Mouse (Mus musculus) kidney, adult 18-20 months (tissue): ENCODE measurements around the gene Coa5.

Experiments
- DNase-seq: peaks from one replicate; pipeline ENCODE4 v3.0.0; 2021

Coa5 gene

DNA sequence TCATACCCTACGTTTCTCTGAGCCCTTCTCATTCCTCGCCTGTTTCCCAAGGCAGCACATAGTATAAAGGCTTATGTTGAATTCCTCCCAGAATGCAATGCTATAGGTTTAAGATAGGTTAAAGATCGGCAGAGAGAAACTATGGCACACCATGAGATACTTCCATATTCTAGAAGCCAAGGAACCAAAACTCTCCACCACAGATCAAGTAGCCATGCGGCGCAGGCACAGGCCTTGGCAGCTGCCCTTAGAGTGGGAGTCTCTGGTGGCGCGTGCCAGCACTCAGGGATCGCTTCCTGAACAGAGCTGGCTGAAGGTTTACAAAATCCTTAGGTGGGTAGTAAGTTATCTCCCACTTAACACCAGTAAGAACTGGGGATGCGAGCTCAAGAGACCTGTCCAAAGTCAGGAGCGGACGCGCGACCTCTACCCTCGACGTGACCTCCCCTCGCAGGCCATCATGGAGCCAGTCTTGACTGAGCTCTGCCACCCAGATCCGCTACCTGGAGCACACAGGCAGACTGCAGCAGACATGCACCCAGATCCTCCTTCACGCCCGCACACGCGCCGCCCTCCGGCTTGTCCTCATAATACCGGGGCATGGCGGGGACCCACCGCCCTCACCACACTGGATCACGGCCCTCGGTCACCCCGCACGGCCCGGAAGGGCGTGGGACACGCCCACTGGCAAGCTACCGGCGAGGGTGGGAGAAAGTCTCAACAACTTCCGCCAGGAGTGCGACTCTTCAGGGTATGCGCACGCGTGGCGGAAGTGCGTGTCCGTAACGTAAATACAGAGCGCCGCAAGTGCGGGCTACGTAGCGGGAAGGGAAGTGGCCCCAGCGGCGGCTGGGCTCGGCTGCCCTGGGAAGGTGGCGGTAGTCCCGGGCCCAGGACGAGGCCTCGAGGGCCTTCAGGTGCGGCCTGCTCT is at the start of gene Coa5, which contains the start of gene Unc50:
TSS of gene Coa5 (minus strand) at position 738 of the 931 bp plus-strand sequence.
TSS of gene Unc50 (plus strand) at position 774 of the 931 bp plus-strand sequence.
- peak; percentile 94 for DNase-seq

GRCm38 (mm10) chr1:37479074-37479473 is 49.2 kb upstream of the Coa5 start:
- no peak for DNase-seq

DNA sequence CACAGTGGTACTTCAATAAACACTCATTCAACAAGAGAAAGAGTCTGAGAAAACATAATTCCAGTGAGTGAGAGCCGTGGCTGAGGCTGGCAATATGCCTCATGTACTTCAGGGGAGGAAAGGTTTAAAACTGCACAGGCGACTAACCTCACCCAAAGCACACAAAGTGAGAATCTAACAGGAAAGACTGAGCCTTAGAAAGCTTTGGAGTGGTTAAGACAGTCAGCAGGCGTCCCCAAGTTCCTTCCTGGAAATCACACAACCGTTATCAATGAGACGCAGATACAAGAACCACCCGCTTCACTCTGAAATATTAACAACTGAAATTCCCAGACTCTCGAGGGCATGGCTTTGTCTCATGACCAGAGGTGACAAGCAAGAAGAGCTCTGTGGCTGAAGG is 48.5 kb upstream of the Coa5 start:
- no peak for DNase-seq

GRCm38 (mm10) chr1:37477928-37478327 is 48.0 kb upstream of the Coa5 start:
- no peak for DNase-seq

DNA sequence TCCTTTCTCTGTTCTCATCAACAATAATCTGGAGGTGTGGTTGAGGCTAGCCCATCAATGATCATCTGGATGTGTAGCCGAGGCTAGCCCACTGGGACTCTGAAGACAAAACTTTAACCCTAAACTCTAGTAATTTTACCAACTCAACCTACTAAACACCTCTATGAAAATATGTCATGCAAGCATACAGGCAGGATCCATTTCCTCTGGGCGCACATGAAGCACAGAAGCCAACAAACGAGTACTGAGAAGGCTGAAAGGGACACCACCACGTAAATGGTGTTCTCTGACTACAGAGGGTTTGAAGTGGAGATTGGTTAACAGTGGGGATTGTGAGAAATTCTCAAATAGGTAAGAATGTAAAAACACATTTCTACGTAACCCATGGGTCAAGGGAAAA is 47.3 kb upstream of the Coa5 start:
- DNase-seq = no peak

DNA sequence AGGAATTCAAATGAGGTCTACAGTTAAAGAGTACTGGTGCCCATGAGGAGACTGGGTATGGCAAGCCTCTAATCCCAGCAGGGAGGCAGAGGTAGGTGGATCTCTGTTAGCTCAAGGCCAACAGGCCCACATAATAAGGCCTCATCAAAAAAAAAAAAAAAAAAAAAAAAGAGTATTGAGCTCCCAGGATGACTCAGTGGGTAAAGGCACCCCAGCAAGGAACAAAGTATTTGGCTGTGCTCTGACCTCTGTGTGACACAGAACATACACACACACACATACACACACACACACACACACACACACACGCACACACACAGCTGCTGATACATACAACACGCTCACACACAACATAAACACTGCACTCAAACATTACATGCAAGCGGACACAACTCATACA is 45.4 kb upstream of the Coa5 start:
- no peak for DNase-seq

GRCm38 (mm10) chr1:37474634-37475190 is 44.8 kb upstream of the Coa5 start:
- DNase-seq = no peak

GRCm38 (mm10) chr1:37474046-37474445 is 44.1 kb upstream of the Coa5 start:
- no peak for DNase-seq

DNA sequence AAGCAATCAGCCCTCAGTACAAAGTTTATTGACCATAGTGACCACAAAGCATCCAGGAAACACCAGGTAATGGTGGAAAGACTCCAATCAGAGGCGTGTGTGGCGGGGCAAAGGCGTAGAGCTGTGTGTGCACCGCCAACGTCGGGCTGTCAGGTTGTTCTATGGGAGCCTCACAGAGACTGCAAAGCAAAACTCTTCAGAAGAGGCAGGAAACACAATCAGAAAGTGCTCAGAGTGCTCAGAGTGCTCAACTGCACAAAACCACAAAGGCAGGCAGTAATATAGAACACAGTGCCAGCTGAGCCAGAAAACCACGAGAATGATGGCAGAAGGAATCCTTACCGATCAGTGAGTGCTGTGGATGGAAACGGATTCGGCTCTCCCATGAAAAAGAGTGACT is 43.3 kb upstream of the Coa5 start:
- no peak for DNase-seq

DNA sequence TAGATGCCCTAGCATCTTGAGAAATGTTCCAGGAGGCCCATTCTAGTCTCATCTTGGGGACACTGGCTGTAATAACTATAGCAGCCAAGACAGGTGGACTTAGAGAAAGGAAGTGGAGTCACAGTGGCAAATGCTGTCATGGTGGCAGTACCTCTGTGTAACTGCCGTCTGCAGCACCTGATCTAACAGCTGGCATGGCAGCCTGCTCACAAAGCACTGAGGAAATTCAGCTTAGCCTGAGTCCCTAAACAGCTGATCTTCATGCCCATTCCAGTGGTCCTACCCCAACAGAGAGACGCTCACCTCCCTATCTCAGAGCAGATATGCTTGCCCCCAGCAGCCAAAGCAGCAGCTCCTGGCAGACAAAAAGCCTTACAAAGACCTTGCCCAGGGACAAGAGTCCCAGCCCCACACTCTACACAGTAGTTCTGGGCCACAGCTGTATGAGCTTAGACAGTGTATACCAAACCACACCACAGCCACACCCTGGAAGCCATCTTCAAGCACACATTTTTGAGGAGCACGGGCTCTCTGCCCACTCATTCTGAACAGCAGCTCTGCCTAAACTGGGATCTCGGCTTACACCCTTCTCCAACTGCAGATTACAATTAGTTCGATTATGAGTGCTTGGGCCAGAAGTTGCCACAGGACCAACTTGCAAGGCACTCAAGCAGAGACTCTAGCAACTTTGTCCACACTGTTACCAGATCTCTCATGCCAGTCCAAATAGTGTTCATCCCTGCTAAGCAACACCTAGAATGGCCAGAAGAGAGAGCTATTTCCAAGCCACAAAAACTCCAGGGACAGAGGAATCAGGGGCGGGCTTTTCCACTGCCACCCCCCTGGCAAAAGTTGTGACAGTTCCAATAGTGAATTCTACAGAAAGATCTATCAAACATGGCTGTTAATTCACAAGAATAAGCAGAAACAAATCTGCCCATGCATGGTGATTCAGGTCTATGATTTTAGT is 41.6 kb upstream of the Coa5 start:
- no peak for DNase-seq

DNA sequence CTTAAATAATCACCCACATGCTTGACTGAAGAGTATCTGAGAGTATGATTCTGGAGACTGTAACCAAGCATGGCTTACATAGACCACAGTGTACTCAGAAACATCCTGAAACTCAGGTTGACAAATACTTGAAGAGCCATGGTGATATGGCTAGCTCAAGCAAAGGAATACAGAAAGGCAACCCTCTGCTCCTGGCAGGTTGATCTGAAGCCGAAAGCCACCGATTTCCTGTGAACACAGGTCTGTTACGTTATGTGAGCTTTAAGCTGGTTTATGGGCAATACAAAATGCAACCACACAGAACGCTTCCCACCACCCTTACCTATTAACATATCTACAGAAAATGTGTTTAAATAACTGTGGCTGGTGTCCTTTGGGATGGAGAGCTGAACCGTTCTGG is 39.1 kb upstream of the Coa5 start:
- no peak for DNase-seq

- DNase-seq = no peak
Measured at GRCm38 (mm10) chr1:37467806-37468205, 37.9 kb upstream of the Coa5 start.

GRCm38 (mm10) chr1:37466322-37466995 is 36.6 kb upstream of the Coa5 start:
- DNase-seq = no peak

GRCm38 (mm10) chr1:37464878-37465452 is 35.1 kb upstream of the Coa5 start:
- DNase-seq = no peak

DNA sequence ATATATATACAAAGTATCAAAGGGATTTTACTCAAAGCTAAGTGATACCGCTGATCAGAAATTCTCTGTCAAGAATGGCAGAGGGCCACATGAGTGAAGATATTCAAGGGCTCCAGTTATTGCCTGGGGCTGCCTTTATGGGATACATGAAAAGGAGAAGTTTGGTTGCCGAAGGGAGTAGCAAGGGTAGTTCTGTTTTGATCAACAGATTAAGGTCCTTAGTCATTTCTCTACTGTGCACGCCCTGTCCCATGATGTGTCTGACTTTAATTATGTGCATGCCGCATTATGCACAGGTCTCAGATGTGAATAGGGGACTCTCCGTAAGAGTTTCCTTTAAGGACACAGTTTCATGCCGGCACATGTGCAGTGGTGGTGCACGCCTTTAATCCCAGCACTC is 27.6 kb upstream of the Coa5 start:
- no peak for DNase-seq

GRCm38 (mm10) chr1:37451270-37451669 is 21.4 kb upstream of the Coa5 start:
- DNase-seq = no peak

DNA sequence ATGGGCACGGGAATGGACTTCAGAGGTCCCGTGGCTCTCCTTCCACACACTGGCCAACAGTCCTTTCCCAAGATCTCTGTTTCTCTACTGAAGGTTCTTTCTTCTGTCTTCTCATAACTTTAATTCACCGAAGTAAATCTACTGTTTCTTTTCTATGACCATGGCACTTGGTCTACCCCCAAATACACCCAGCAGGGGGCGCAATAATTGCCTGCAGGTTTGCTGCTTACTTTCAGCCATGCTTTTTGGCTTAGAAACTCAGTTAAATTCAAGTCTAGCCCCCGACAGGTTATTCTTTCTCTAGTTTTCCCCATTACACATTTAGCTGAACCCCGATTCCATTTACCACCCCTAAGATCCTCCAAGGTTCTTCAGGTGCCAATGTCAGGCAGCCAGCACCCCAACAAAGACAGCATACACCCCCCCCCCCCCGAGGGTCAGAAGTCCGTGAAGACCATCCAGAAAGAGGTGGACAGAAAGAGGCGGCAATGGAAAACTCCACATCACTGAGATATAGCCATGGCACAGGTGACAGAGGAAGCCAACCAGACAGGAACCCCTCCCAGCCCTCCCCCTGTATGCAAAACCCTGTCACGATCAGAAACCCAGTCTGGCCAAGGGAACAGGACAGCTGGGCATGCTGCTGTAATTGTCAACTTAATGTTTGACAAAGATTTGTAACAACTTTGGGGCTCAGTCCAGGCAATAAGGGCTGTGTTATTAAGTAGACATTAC is 18.6 kb upstream of the Coa5 start:
- DNase-seq = peak; percentile 61

- no peak for DNase-seq
Measured at GRCm38 (mm10) chr1:37442848-37443835, 13.2 kb upstream of the Coa5 start.

- DNase-seq = no peak
Measured at GRCm38 (mm10) chr1:37436419-37436818, 6.5 kb upstream of the Coa5 start.

GRCm38 (mm10) chr1:37430297-37430840 is 466 bp upstream of the Coa5 start:
- no peak for DNase-seq
